Mouse (Mus musculus): ENCODE data around the gene Uimc1. TPM values are rescaled to one million over a fixed set of nuclear protein-coding genes. Genes with fewer than 3 reads are reported as not detected.

Uimc1 gene
- polyA plus RNA-seq, 1 experiment, result 8.7 TPM

- no peaks in the 10 kb centered on the region for H3K36me3 ChIP-seq (ENCODE audit: control insufficient read depth, insufficient read depth, low read length)
- H3K27ac ChIP-seq (ENCODE audit: control insufficient read depth, insufficient read depth, low read length), result no peak overlapping the region
- TF ChIP-seq CTCF (IDR thresholded peaks at IDR 0.05; ENCODE audit: borderline replicate concordance, control insufficient read depth, extremely low read depth, insufficient read depth, low read length, poor library complexity), result no peak
- TF ChIP-seq POLR2A (IDR thresholded peaks at IDR 0.05; ENCODE audit: control insufficient read depth, extremely low read depth, insufficient read depth, low read length, poor library complexity), result no peak
- H3K4me3 ChIP-seq (ENCODE audit: control insufficient read depth, insufficient read depth, low read length), result no peak overlapping the region
- H3K27me3 ChIP-seq (ENCODE audit: control insufficient read depth, insufficient read depth, low read length), result no peaks in the 10 kb centered on the region
- H3K4me1 ChIP-seq (replicated peaks; ENCODE audit: control insufficient read depth, insufficient read depth, low read length), result peaks cover 18% of the 10 kb centered on the region
- DNase-seq, result no peak
- 88% methylated on average over 9 of the region's 9 CpGs for WGBS
These were observed 85.6 kb downstream of the Uimc1 start for GRCm38 (mm10) chr13:55014451-55014850.

GRCm38 (mm10) chr13:55013702-55014344, 86.3 kb downstream of the Uimc1 start:
- DNase-seq, result no peak
- TF ChIP-seq CTCF (IDR thresholded peaks at IDR 0.05; ENCODE audit: borderline replicate concordance, control insufficient read depth, extremely low read depth, insufficient read depth, low read length, poor library complexity) (no peak), POLR2A (IDR thresholded peaks at IDR 0.05; ENCODE audit: control insufficient read depth, extremely low read depth, insufficient read depth, low read length, poor library complexity) (no peak)
- Histone ChIP-seq H3K27ac (ENCODE audit: control insufficient read depth, insufficient read depth, low read length) (no peak overlapping the region), H3K27me3 (ENCODE audit: control insufficient read depth, insufficient read depth, low read length) (no peaks in the 10 kb centered on the region), H3K4me1 (replicated peaks; ENCODE audit: control insufficient read depth, insufficient read depth, low read length) (peaks cover 14% of the 10 kb centered on the region), H3K36me3 (ENCODE audit: control insufficient read depth, insufficient read depth, low read length) (no peaks in the 10 kb centered on the region), H3K4me3 (ENCODE audit: control insufficient read depth, insufficient read depth, low read length) (no peak overlapping the region)
- WGBS, result 38% methylated on average over 9 of the region's 9 CpGs

GRCm38 (mm10) chr13:55011981-55012478, 88.1 kb downstream of the Uimc1 start:
- DNase-seq, result no peak
- no peak for TF ChIP-seq POLR2A (IDR thresholded peaks at IDR 0.05; ENCODE audit: control insufficient read depth, extremely low read depth, insufficient read depth, low read length, poor library complexity)
- no peak for TF ChIP-seq CTCF (IDR thresholded peaks at IDR 0.05; ENCODE audit: borderline replicate concordance, control insufficient read depth, extremely low read depth, insufficient read depth, low read length, poor library complexity)
- H3K36me3 ChIP-seq (ENCODE audit: control insufficient read depth, insufficient read depth, low read length), result no peaks in the 10 kb centered on the region
- no peak overlapping the region for H3K27ac ChIP-seq (ENCODE audit: control insufficient read depth, insufficient read depth, low read length)
- H3K4me3 ChIP-seq (ENCODE audit: control insufficient read depth, insufficient read depth, low read length), result no peak overlapping the region
- 44% methylated on average over 14 of the region's 14 CpGs for WGBS
- H3K4me1 ChIP-seq (replicated peaks; ENCODE audit: control insufficient read depth, insufficient read depth, low read length), result peaks cover under 1% of the 10 kb centered on the region
- H3K27me3 ChIP-seq (ENCODE audit: control insufficient read depth, insufficient read depth, low read length), result no peaks in the 10 kb centered on the region

- DNase-seq, result no peak
These were observed 89.0 kb downstream of the Uimc1 start for GRCm38 (mm10) chr13:55011103-55011502.

GRCm38 (mm10) chr13:55008589-55008988, 91.5 kb downstream of the Uimc1 start:
- 95% methylated on average over 6 of the region's 6 CpGs for WGBS

More at GRCm38 (mm10) chr13:55011103-55011502, 89.0 kb downstream of the Uimc1 start:
- WGBS, result 96% methylated on average over 15 of the region's 15 CpGs
- Histone ChIP-seq H3K36me3 (ENCODE audit: control insufficient read depth, insufficient read depth, low read length) (no peaks in the 10 kb centered on the region), H3K27ac (ENCODE audit: control insufficient read depth, insufficient read depth, low read length) (no peak overlapping the region), H3K4me1 (replicated peaks; ENCODE audit: control insufficient read depth, insufficient read depth, low read length) (no peaks in the 10 kb centered on the region), H3K4me3 (ENCODE audit: control insufficient read depth, insufficient read depth, low read length) (no peak overlapping the region), H3K27me3 (ENCODE audit: control insufficient read depth, insufficient read depth, low read length) (no peaks in the 10 kb centered on the region)
- no peak for TF ChIP-seq CTCF (IDR thresholded peaks at IDR 0.05; ENCODE audit: borderline replicate concordance, control insufficient read depth, extremely low read depth, insufficient read depth, low read length, poor library complexity)
- no peak for TF ChIP-seq POLR2A (IDR thresholded peaks at IDR 0.05; ENCODE audit: control insufficient read depth, extremely low read depth, insufficient read depth, low read length, poor library complexity)

GRCm38 (mm10) chr13:55006415-55006742, 93.7 kb downstream of the Uimc1 start:
- TF ChIP-seq POLR2A (IDR thresholded peaks at IDR 0.05; ENCODE audit: control insufficient read depth, extremely low read depth, insufficient read depth, low read length, poor library complexity), result no peak
- TF ChIP-seq CTCF (IDR thresholded peaks at IDR 0.05; ENCODE audit: borderline replicate concordance, control insufficient read depth, extremely low read depth, insufficient read depth, low read length, poor library complexity), result no peak
- DNase-seq, result no peak
- H3K27me3 ChIP-seq (ENCODE audit: control insufficient read depth, insufficient read depth, low read length), result no peaks in the 10 kb centered on the region
- no peaks in the 10 kb centered on the region for H3K4me1 ChIP-seq (replicated peaks; ENCODE audit: control insufficient read depth, insufficient read depth, low read length)
- WGBS, result 85% methylated on average over 7 of the region's 7 CpGs
- no peaks in the 10 kb centered on the region for H3K36me3 ChIP-seq (ENCODE audit: control insufficient read depth, insufficient read depth, low read length)
- no peak overlapping the region for H3K27ac ChIP-seq (ENCODE audit: control insufficient read depth, insufficient read depth, low read length)
- H3K4me3 ChIP-seq (ENCODE audit: control insufficient read depth, insufficient read depth, low read length), result no peak overlapping the region

More at GRCm38 (mm10) chr13:55008589-55008988, 91.5 kb downstream of the Uimc1 start:
- H3K36me3 ChIP-seq (ENCODE audit: control insufficient read depth, insufficient read depth, low read length), result no peaks in the 10 kb centered on the region
- TF ChIP-seq CTCF (IDR thresholded peaks at IDR 0.05; ENCODE audit: borderline replicate concordance, control insufficient read depth, extremely low read depth, insufficient read depth, low read length, poor library complexity), result no peak
- no peak for TF ChIP-seq POLR2A (IDR thresholded peaks at IDR 0.05; ENCODE audit: control insufficient read depth, extremely low read depth, insufficient read depth, low read length, poor library complexity)
- no peak for DNase-seq
- H3K27ac ChIP-seq (ENCODE audit: control insufficient read depth, insufficient read depth, low read length), result no peak overlapping the region
- no peak overlapping the region for H3K4me3 ChIP-seq (ENCODE audit: control insufficient read depth, insufficient read depth, low read length)
- no peaks in the 10 kb centered on the region for H3K4me1 ChIP-seq (replicated peaks; ENCODE audit: control insufficient read depth, insufficient read depth, low read length)
- no peaks in the 10 kb centered on the region for H3K27me3 ChIP-seq (ENCODE audit: control insufficient read depth, insufficient read depth, low read length)
